Mouse (Mus musculus) hindbrain, embryonic 14.5 days (tissue): ENCODE measurements around the gene Cadps2. TPM values are rescaled to one million over a fixed set of nuclear protein-coding genes. Genes with fewer than 3 reads are reported as not detected.
A peak's percentile ranks its signal among the peaks of the same experiment; 100 is the strongest.

Source experiments
- ATAC-seq: fragments of 200-750 bp; cut with Nextera tagmentation; 2 replicates; pipeline ENCODE4 v1.8.0; 2017; ENCODE audit warnings: moderate number of reproducible peaks, mild to moderate bottlenecking, moderate TSS enrichment, moderate library complexity; ENCODE audit not compliant: low FRiP score
- DNase-seq: peaks from one replicate; pipeline ENCODE4 v3.0.0-alpha.2; 2015; ENCODE audit warnings: low spot score
- H3K27ac ChIP-seq: fragments of 300-500 bp; sonication (generic); 2 replicates; pipeline ENCODE4 v1.5.1; 2014; ENCODE audit warnings: mild to moderate bottlenecking, moderate library complexity
- H3K27me3 ChIP-seq: fragments of 300-500 bp; sonication (generic); 2 replicates; pipeline ENCODE4 v1.6.1; 2014; ENCODE audit warnings: mild to moderate bottlenecking, low read length, mixed read lengths; ENCODE audit not compliant: control insufficient read depth, insufficient read depth
- H3K36me3 ChIP-seq: fragments of 300-500 bp; sonication (generic); replicated peaks from 2 replicates; pipeline ENCODE4 v1.6.1; 2014; ENCODE audit not compliant: control insufficient read depth, insufficient read depth
- H3K4me1 ChIP-seq: fragments of 300-500 bp; sonication (generic); replicated peaks from 2 replicates; pipeline ENCODE4 v1.6.1; 2014; ENCODE audit warnings: antibody characterized with exemption, low read length, mixed read lengths; ENCODE audit not compliant: control insufficient read depth, insufficient read depth
- H3K4me2 ChIP-seq: fragments of 300-500 bp; sonication (generic); replicated peaks from 2 replicates; pipeline ENCODE4 v1.6.1; 2014; ENCODE audit warnings: mild to moderate bottlenecking, moderate library complexity
- H3K4me3 ChIP-seq: fragments of 300-500 bp; sonication (generic); replicated peaks from 2 replicates; pipeline ENCODE4 v1.5.1; 2014; ENCODE audit warnings: mild to moderate bottlenecking, low read length
- H3K9ac ChIP-seq: fragments of 300-500 bp; sonication (generic); 2 replicates; pipeline ENCODE4 v1.6.1; 2014
- H3K9me3 ChIP-seq: fragments of 300-500 bp; sonication (generic); 2 replicates; pipeline ENCODE4 v1.6.1; 2016; ENCODE audit warnings: low read length; ENCODE audit not compliant: control insufficient read depth
- WGBS: fragments of 180-500 bp; shearing (Covaris S2); extraction: QIAGEN DNeasy Blood & Tissue Kit; methylation state at CpG from one replicate; pipeline ENCODE4 v1.1.7; 2014; 5-methylcytosine and 5-hydroxymethylcytosine counted together
- polyA plus RNA-seq: library from polyadenylated mRNA; unstranded; fragments of >200 nt; fragmentation: Nextera tagmentation; extraction: Ambion mirVana; gene quantifications from 2 replicates; pipeline ENCODE4 v1.2.1, GENCODE M21; 2014

Cadps2 gene
- 12.6 and 15.8 TPM in 2 replicates for polyA plus RNA-seq

- Histone ChIP-seq H3K4me1 (no peaks in the 10 kb centered on the region), H3K36me3 (no peaks in the 10 kb centered on the region), H3K27me3 (peaks cover 30% of the 10 kb centered on the region), H3K4me2 (peak within 1 kb of the TSS; percentile 94), H3K27ac (no peak within 1 kb of the TSS), H3K9ac (peak within 1 kb of the TSS; percentile 61), H3K4me3 (peak within 1 kb of the TSS; percentile 67), H3K9me3 (no peaks in the 10 kb centered on the region)
- DNase-seq = peak; percentile 39
- WGBS = under 1% methylated on average over 91 of the region's 114 CpGs
- ATAC-seq = peak; percentile 83
These were observed at the start of gene Cadps2 for GRCm38 (mm10) chr6:23839009-23839811. Gene Cadps2, minus strand, starts transcription at chr6:23839421.

GRCm38 (mm10) chr6:23886418-23886817 lies 47.2 kb upstream of the Cadps2 start:
- H3K4me3 ChIP-seq = no peak overlapping the region
- H3K4me2 ChIP-seq = no peak overlapping the region
- ATAC-seq = no peak
- no peaks in the 10 kb centered on the region for H3K36me3 ChIP-seq
- DNase-seq = peak; percentile 49
- no peak overlapping the region for H3K27ac ChIP-seq
- H3K27me3 ChIP-seq = no peaks in the 10 kb centered on the region
- 12% methylated on average over 6 of the region's 6 CpGs for WGBS
- no peaks in the 10 kb centered on the region for H3K4me1 ChIP-seq
- no peak overlapping the region for H3K9ac ChIP-seq
- no peaks in the 10 kb centered on the region for H3K9me3 ChIP-seq

DNA sequence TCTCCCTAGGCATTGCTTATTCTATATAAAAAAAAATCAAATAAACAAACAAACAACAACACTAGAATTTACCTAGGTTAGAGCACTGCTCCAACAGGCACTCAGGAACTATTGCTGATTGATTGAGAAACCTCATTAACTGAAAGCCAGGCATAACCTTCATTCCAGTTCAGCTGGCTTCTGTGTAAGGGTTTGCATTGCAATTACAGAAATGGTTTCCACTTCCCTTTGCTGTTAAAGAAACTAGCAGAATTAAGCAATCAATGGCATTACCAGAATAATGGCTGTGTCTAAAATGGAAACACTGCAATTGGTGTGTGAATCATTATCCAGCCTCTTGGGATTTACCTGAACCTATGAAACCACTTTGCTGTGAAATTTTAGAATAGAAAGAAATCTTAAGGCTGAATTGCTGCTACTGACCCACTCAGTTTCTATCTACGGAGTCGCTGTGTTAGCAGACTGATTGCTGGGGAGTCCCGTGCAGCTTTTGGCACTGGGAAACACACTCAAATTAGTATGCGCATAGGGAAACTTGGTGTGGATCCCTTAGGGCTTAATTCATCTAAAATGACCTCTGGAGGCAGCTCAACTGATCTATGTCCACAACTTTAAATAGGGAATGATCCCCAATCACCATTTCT lies 37.7 kb upstream of the Cadps2 start:
- no peaks in the 10 kb centered on the region for H3K27me3 ChIP-seq
- no peak overlapping the region for H3K4me3 ChIP-seq
- no peaks in the 10 kb centered on the region for H3K36me3 ChIP-seq
- H3K9me3 ChIP-seq = no peaks in the 10 kb centered on the region
- no peak overlapping the region for H3K9ac ChIP-seq
- 54% methylated on average over 4 of the region's 4 CpGs for WGBS
- H3K4me2 ChIP-seq = no peak overlapping the region
- ATAC-seq (peak; percentile 60; the same call in 1 of the 2 replicates), DNase-seq (peak; percentile 29)
- H3K4me1 ChIP-seq = no peaks in the 10 kb centered on the region
- no peak overlapping the region for H3K27ac ChIP-seq

DNA sequence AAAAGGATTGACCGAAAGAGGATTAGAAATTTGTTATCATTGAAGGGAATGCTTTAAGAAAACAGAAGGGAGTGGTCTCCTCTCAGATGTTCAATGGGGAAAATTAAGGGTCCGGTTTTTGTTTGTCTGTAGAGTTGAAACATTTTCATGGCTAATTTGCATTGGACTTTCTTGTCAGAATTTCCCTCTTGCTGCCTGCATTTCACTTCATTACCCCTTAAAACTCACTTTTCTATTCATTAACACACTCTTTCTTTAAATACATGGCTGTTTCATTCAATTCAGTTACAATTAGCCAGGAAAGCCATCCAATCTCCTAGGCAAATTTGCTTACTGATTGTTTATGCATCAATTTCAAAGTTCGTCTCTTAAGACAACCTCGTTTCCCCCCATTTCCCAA lies 37.1 kb upstream of the Cadps2 start:
- DNase-seq (no peak), ATAC-seq (no peak)
- no peaks in the 10 kb centered on the region for H3K36me3 ChIP-seq
- no peak overlapping the region for H3K4me3 ChIP-seq
- H3K4me1 ChIP-seq = no peaks in the 10 kb centered on the region
- 74% methylated on average over 4 of the region's 4 CpGs for WGBS
- no peak overlapping the region for H3K9ac ChIP-seq
- H3K4me2 ChIP-seq = no peak overlapping the region
- H3K27me3 ChIP-seq = no peaks in the 10 kb centered on the region
- no peaks in the 10 kb centered on the region for H3K9me3 ChIP-seq
- H3K27ac ChIP-seq = no peak overlapping the region

GRCm38 (mm10) chr6:23873812-23874211 lies 34.6 kb upstream of the Cadps2 start:
- Histone ChIP-seq H3K27me3 (no peaks in the 10 kb centered on the region), H3K9ac (no peak overlapping the region), H3K27ac (no peak overlapping the region), H3K9me3 (no peaks in the 10 kb centered on the region), H3K4me2 (no peak overlapping the region), H3K4me3 (no peak overlapping the region), H3K36me3 (no peaks in the 10 kb centered on the region), H3K4me1 (no peaks in the 10 kb centered on the region)
- ATAC-seq (no peak), DNase-seq (no peak)
- WGBS = 88% methylated on average over 4 of the region's 4 CpGs

- WGBS = 88% methylated on average over 3 of the region's 3 CpGs
- no peaks in the 10 kb centered on the region for H3K9me3 ChIP-seq
- no peak overlapping the region for H3K9ac ChIP-seq
- no peak overlapping the region for H3K27ac ChIP-seq
- no peak overlapping the region for H3K4me2 ChIP-seq
- H3K27me3 ChIP-seq = no peaks in the 10 kb centered on the region
- no peaks in the 10 kb centered on the region for H3K4me1 ChIP-seq
- H3K36me3 ChIP-seq = no peaks in the 10 kb centered on the region
- no peak for ATAC-seq
- no peak overlapping the region for H3K4me3 ChIP-seq
- DNase-seq = no peak
These were observed 34.0 kb upstream of the Cadps2 start for GRCm38 (mm10) chr6:23873231-23873630.

- no peak overlapping the region for H3K27ac ChIP-seq
- H3K4me2 ChIP-seq = no peak overlapping the region
- no peaks in the 10 kb centered on the region for H3K27me3 ChIP-seq
- no peaks in the 10 kb centered on the region for H3K36me3 ChIP-seq
- no peak for ATAC-seq
- DNase-seq = no peak
- no peaks in the 10 kb centered on the region for H3K9me3 ChIP-seq
- H3K4me3 ChIP-seq = no peak overlapping the region
- H3K9ac ChIP-seq = no peak overlapping the region
- no peaks in the 10 kb centered on the region for H3K4me1 ChIP-seq
These were observed 30.8 kb upstream of the Cadps2 start for GRCm38 (mm10) chr6:23869971-23870370.

DNA sequence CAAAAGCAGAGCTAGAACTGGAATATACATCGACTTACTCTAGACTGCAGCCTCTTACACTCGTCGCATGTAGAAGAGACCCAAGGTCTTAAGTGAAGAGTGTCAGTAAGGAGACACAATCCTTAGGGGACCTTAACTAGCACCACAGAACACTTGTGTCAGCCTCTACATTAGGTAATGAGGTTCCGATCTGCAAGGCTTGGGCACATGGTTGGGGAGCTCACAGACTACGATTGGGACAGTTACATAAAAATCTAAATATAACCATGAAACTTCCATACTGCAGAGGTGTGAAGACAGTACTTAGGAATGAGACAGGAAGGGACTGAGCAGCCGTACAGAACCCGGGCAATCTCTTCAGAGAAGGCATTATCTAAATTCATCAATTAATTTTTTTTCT lies 27.1 kb upstream of the Cadps2 start:
- ATAC-seq (no peak), DNase-seq (no peak)
- no peak overlapping the region for H3K4me3 ChIP-seq
- H3K27me3 ChIP-seq = no peaks in the 10 kb centered on the region
- H3K27ac ChIP-seq = no peak overlapping the region
- no peaks in the 10 kb centered on the region for H3K36me3 ChIP-seq
- no peaks in the 10 kb centered on the region for H3K9me3 ChIP-seq
- WGBS = 91% methylated on average over 7 of the region's 7 CpGs
- no peaks in the 10 kb centered on the region for H3K4me1 ChIP-seq
- no peak overlapping the region for H3K9ac ChIP-seq
- H3K4me2 ChIP-seq = no peak overlapping the region

DNA sequence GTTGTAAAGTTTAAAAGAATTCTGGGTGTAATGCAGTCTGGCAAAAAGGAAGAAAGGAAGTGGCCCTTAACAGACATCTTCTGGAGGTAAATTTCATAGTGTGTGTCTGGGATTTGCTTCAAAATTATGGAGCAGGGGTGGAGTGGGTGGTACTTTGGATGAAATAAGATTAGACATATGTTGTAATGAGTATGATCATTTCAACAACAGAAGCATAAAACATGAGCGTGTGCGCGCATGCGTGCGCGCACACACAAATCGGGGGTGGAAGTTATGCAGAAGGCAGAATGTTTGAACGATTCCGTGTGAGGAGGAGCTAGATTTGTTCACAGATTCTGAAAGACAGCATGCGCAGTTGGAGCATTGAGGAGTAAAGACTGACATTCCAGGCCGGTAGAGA lies 14.2 kb upstream of the Cadps2 start:
- 95% methylated on average over 11 of the region's 11 CpGs for WGBS
- H3K9me3 ChIP-seq = no peaks in the 10 kb centered on the region
- no peaks in the 10 kb centered on the region for H3K4me1 ChIP-seq
- no peak overlapping the region for H3K27ac ChIP-seq
- no peak for ATAC-seq
- H3K4me3 ChIP-seq = no peak overlapping the region
- H3K27me3 ChIP-seq = no peaks in the 10 kb centered on the region
- H3K36me3 ChIP-seq = no peaks in the 10 kb centered on the region
- no peak overlapping the region for H3K9ac ChIP-seq
- no peak for DNase-seq
- H3K4me2 ChIP-seq = no peak overlapping the region
